ENCODE assay signal across 24 mouse cellular contexts in the genomic region with DNA sequence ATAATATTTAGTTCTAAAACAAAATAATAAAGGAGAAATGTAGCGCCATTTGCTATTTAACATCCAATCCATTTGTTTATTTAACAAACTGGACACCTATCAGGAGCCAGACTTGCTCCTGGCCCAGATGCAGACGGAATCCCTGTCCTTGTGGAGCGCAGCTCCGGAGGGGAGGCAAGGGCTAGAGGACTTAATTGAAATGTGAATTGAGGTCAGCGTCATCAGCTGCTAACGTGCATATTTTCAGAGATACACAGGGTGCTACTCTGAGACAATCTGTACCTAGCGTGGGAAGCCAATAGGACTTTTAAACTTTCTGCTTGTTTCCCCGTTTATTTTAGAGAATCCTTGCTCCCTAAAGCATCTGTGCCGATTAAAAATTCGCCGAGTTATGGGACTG. TPM values are rescaled to one million over a fixed set of nuclear protein-coding genes. Genes with fewer than 3 reads are reported as not detected.
DNase-seq lines count a peak whose midpoint lies in the region; TF ChIP-seq lines count a peak whose summit lies in the region.
"Had no signal": no experiment of that assay in that cellular context is flagged by ENCODE, and none has a peak within 500 bp of the region (broad histone marks: within the 10 kb centered on the region; RNA-seq: fewer than 3 reads in every experiment).

No protein-coding gene starts in this region.

- peak; percentile 39; the same call in 1 of the 2 replicates for TF ChIP-seq POLR2A in heart, adult 2 months (IDR thresholded peaks at IDR 0.05; ENCODE audit: insufficient read depth, low read depth, low read length)
- TF ChIP-seq POLR2A in kidney, adult 2 months (IDR thresholded peaks at IDR 0.05; ENCODE audit: low read depth, low read length) = no peak

- intact Hi-C loops in gastrocnemius, adult 2 months (cut with DNase I) = no loop called here
- intact Hi-C loops in heart, adult 2 months (cut with DNase I) = loop anchor here (5.0 kb wide), 1 partner anchor 92 kb away; no protein-coding TSS in a partner anchor
- intact Hi-C loops in heart, postnatal 25 days (cut with DNase I) = no loop called here

- H3K79me2 ChIP-seq in heart, adult 2 months (replicated peaks; ENCODE audit: control insufficient read depth, insufficient read depth, low read length) = no peaks in the 10 kb centered on the region

- peak overlapping the region; percentile 63 for H3K9ac ChIP-seq in heart, adult 2 months (ENCODE audit: low read depth, low read length)
- H3K9ac ChIP-seq: embryonic facial prominence, embryonic 12.5 days; forebrain, embryonic 12.5 days; hindbrain, embryonic 14.5 days; intestine, embryonic 15.5 days had no signal

- H3K27me3 ChIP-seq in heart, adult 2 months (ENCODE audit: control insufficient read depth, insufficient read depth, low read length) = no peaks in the 10 kb centered on the region
- no peaks in the 10 kb centered on the region for H3K27me3 ChIP-seq in kidney, adult 2 months (replicated peaks; ENCODE audit: control insufficient read depth, insufficient read depth, low read length)
- H3K27me3 ChIP-seq: embryonic facial prominence, embryonic 12.5 days; forebrain, embryonic 12.5 days; intestine, embryonic 15.5 days had no signal

- peak; percentile 35 for DNase-seq in gastrocnemius, adult 2 months
- no peak for DNase-seq in gastrocnemius, adult 8-10 months (ENCODE audit: low spot score in 2 of 2)
- DNase-seq in heart, adult 2 months = peak in 1 of 2 experiments; percentile 48
- no peak for DNase-seq in heart, postnatal 25 days (ENCODE audit: low spot score)
- DNase-seq in kidney, adult 2 months = no peak
- DNase-seq in kidney, adult 18-20 months = no peak
- DNase-seq: adrenal gland, postnatal 10 days; cerebellum, adult 11-12 months; cerebellum, adult 9-10 months; cerebellum, postnatal 25 days; gastrocnemius, postnatal 10 days; kidney, adult 8-10 months had no signal

- WGBS in heart, adult 2 months = 30% methylated on average over 11 of the region's 11 CpGs
- 70% methylated on average over 11 of the region's 11 CpGs for WGBS in kidney, adult 2 months

- peak overlapping the region; percentile 43 for H3K4me3 ChIP-seq in gastrocnemius, adult 2 months
- peak overlapping the region; percentile 38 for H3K4me3 ChIP-seq in heart, adult 2 months
- H3K4me3 ChIP-seq in kidney, adult 2 months (ENCODE audit: insufficient read depth, low read depth, low read length) = no peak overlapping the region
- H3K4me3 ChIP-seq in brown adipose tissue, adult 24 weeks (ENCODE audit: insufficient read depth, low read depth, low read length) = peak overlapping the region; percentile 23
- H3K4me3 ChIP-seq: embryonic facial prominence, embryonic 12.5 days; forebrain, embryonic 12.5 days; hindbrain, embryonic 10.5 days; intestine, embryonic 15.5 days had no signal

- peak overlapping the region; percentile 74 for H3K27ac ChIP-seq in gastrocnemius, adult 2 months
- peak overlapping the region; percentile 74 for H3K27ac ChIP-seq in heart, adult 2 months
- peak overlapping the region; percentile 56; the same call in 1 of the 2 replicates for H3K27ac ChIP-seq in kidney, adult 2 months (ENCODE audit: insufficient read depth, low read depth, low read length)
- H3K27ac ChIP-seq in brown adipose tissue, adult 24 weeks (replicated peaks; ENCODE audit: low read depth, low read length) = peak overlapping the region; percentile 72
- H3K27ac ChIP-seq: embryonic facial prominence, embryonic 12.5 days; forebrain, embryonic 12.5 days; hindbrain, embryonic 10.5 days; hindbrain, embryonic 14.5 days; intestine, embryonic 15.5 days had no signal

- H3K4me1 ChIP-seq in heart, adult 2 months (ENCODE audit: control insufficient read depth, insufficient read depth, low read length) = peaks cover 6% of the 10 kb centered on the region
- no peaks in the 10 kb centered on the region; the same call in 1 of the 2 replicates for H3K4me1 ChIP-seq in kidney, adult 2 months (ENCODE audit: control insufficient read depth, insufficient read depth, low read length)
- H3K4me1 ChIP-seq in brown adipose tissue, adult 24 weeks (ENCODE audit: control insufficient read depth, insufficient read depth, insufficient read length, low read length) = 0 out of 2 replicates have a peak, but pooled peaks cover 2% of the 10 kb centered on the region
- H3K4me1 ChIP-seq: embryonic facial prominence, embryonic 12.5 days; hindbrain, embryonic 10.5 days; intestine, embryonic 15.5 days had no signal

- TF ChIP-seq CTCF in gastrocnemius, adult 2 months (IDR thresholded peaks at IDR 0.05) = no peak
- no peak for TF ChIP-seq CTCF in heart, adult 2 months (IDR thresholded peaks at IDR 0.05)
- TF ChIP-seq CTCF in kidney, adult 2 months (conservative IDR thresholded peaks at IDR 0.05; ENCODE audit: insufficient read depth, insufficient read length, low read depth, low read length) = no peak

- peak; percentile 63; the same call in 1 of the 2 replicates for TF ChIP-seq EP300 in heart, adult 2 months (IDR thresholded peaks at IDR 0.05; ENCODE audit: insufficient read depth, low read depth, low read length)

- peaks cover 13% of the 10 kb centered on the region for H3K36me3 ChIP-seq in heart, adult 2 months (ENCODE audit: control insufficient read depth, insufficient read depth, low read length)
- no peaks in the 10 kb centered on the region for H3K36me3 ChIP-seq in kidney, adult 2 months (ENCODE audit: control insufficient read depth, insufficient read depth, low read length)
- H3K36me3 ChIP-seq: embryonic facial prominence, embryonic 12.5 days; forebrain, embryonic 12.5 days; hindbrain, embryonic 10.5 days; intestine, embryonic 15.5 days had no signal

RNA-seq across cellular contexts. Expression of a gene that starts 27.3 kb away (rescaled TPM):
- 100 to 1,000 TPM; 105 to 286 TPM for total RNA-seq in gastrocnemius, adult 2 months (2021)
- total RNA-seq in gastrocnemius, adult 8-10 months (2022) = 100 to 1,000 TPM; 142 to 191 (median 167) TPM
- total RNA-seq in heart, adult 2 months (2021) = 100 to 1,000 TPM; 691 to 757 TPM
- polyA plus RNA-seq in heart, adult 2 months (2012; rRNA removed) = 191 and 268 TPM in 2 replicates
- 100 to 1,000 TPM; 681 to 701 TPM for total RNA-seq in heart, postnatal 25 days (2021)
- polyA plus RNA-seq in kidney, adult 2 months (2012; rRNA removed) = 1.1 TPM in 1 of 2 replicates, not detected in the other
- polyA plus RNA-seq in brown adipose tissue, adult 24 weeks (2012; ENCODE audit: insufficient read depth, insufficient read length, missing spikeins) = 5.3 and 6.8 TPM in 2 replicates
- total RNA-seq: granulocyte monocyte progenitor cell, adult 5-6 weeks; MEL had no signal
- polyA plus RNA-seq: brain, embryonic 14.5 days; cortical plate, adult 2 months; forebrain, embryonic 12.5 days; forebrain, embryonic 16.5 days; hindbrain, embryonic 10.5 days; hindbrain, embryonic 14.5 days; intestine, embryonic 15.5 days had no signal

RNA-seq across cellular contexts. Expression of a gene that starts 42.3 kb away (rescaled TPM):
- 10 to 100 TPM; 34.9 to 54.5 TPM for total RNA-seq in gastrocnemius, adult 2 months (2021)
- total RNA-seq in gastrocnemius, adult 8-10 months (2022) = 10 to 100 TPM; 61.5 to 83.0 (median 66.8) TPM
- total RNA-seq in heart, adult 2 months (2021) = 10 to 100 TPM; 61.4 to 69.9 TPM
- polyA plus RNA-seq in heart, adult 2 months (2012; rRNA removed) = 31.0 and 61.4 TPM in 2 replicates
- total RNA-seq in heart, postnatal 25 days (2021) = 10 to 100 TPM; 48.5 to 62.0 TPM
- polyA plus RNA-seq in kidney, adult 2 months (2012; rRNA removed) = 2.6 and 3.8 TPM in 2 replicates
- 0.24 and 0.67 TPM in 2 replicates for polyA plus RNA-seq in brown adipose tissue, adult 24 weeks (2012; ENCODE audit: insufficient read depth, insufficient read length, missing spikeins)
- total RNA-seq: granulocyte monocyte progenitor cell, adult 5-6 weeks; MEL had no signal
- polyA plus RNA-seq: C2C12; embryonic facial prominence, embryonic 12.5 days; forebrain, embryonic 12.5 days; forebrain, embryonic 16.5 days; hindbrain, embryonic 10.5 days; intestine, embryonic 15.5 days had no signal

RNA-seq across cellular contexts. Expression of a gene that starts 42.5 kb away (rescaled TPM):
- total RNA-seq in gastrocnemius, adult 2 months (2021) = 100 to 1,000 TPM; 579 to 752 TPM
- 100 to 1,000 TPM; 471 to 626 (median 563) TPM for total RNA-seq in gastrocnemius, adult 8-10 months (2022)
- total RNA-seq in heart, adult 2 months (2021) = 1,000 to 10,000 TPM; 1,490 to 1,734 TPM
- 66.3 and 92.6 TPM in 2 replicates for polyA plus RNA-seq in heart, adult 2 months (2012; rRNA removed)
- total RNA-seq in heart, postnatal 25 days (2021) = 1,000 to 10,000 TPM; 1,436 to 1,506 TPM
- 14.8 and 24.9 TPM in 2 replicates for polyA plus RNA-seq in kidney, adult 2 months (2012; rRNA removed)
- polyA plus RNA-seq in brown adipose tissue, adult 24 weeks (2012; ENCODE audit: insufficient read depth, insufficient read length, missing spikeins) = 1,161 and 1,624 TPM in 2 replicates

RNA-seq across cellular contexts. Expression of a gene that starts 55.4 kb away (rescaled TPM):
- total RNA-seq in gastrocnemius, adult 2 months (2021) = under 1 TPM; 0.15 to 0.22 TPM
- total RNA-seq in gastrocnemius, adult 8-10 months (2022) = under 1 TPM; 0.10 to 0.27 (median 0.19) TPM
- total RNA-seq in heart, adult 2 months (2021) = under 1 TPM; 0.47 to 0.52 TPM
- 0.06 and 0.08 TPM in 2 replicates for polyA plus RNA-seq in heart, adult 2 months (2012; rRNA removed)
- under 1 TPM; 0.28 to 0.29 TPM for total RNA-seq in heart, postnatal 25 days (2021)
- 0.03 TPM in 1 of 2 replicates, not detected in the other for polyA plus RNA-seq in kidney, adult 2 months (2012; rRNA removed)
- polyA plus RNA-seq in brown adipose tissue, adult 24 weeks (2012; ENCODE audit: insufficient read depth, insufficient read length, missing spikeins) = not detected in 2 replicates
- total RNA-seq: granulocyte monocyte progenitor cell, adult 5-6 weeks; MEL had no signal
- polyA plus RNA-seq: C2C12; intestine, embryonic 15.5 days had no signal
